Mouse (Mus musculus): ENCODE measurements around the gene 4931409K22Rik. TPM values are rescaled to one million over a fixed set of nuclear protein-coding genes. Genes with fewer than 3 reads are reported as not detected.
A peak's percentile ranks its signal among the peaks of the same experiment; 100 is the strongest.

The 4931409K22Rik gene
- total RNA-seq (2017): not detected in 2 replicates

DNA sequence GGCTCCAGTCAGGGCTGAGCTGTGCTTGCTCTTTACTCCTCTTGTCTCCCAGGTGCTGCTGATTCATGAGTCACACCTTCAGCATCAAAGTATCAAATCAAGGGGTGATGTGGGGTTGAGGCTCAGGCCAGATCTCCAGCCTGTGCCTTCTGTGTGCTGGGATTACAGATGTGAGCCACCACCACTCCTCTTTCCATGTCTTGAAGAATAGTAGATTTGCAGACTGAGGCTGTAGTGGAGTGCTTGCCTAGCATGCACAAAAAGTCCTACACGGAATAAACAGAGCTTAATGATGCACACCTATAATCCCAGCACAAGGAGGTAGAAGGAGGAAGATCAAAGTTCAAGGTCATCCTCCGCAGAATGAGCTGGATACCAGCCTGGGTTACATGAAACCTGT, at the start of gene 4931409K22Rik:
Gene 4931409K22Rik, minus strand, starts transcription at position 101 of the 400 bp plus-strand sequence.
- ATAC-seq (ENCODE audit: extremely low read depth, insufficient number of reproducible peaks, low FRiP score, poor library complexity, severe bottlenecking): no peak

DNA sequence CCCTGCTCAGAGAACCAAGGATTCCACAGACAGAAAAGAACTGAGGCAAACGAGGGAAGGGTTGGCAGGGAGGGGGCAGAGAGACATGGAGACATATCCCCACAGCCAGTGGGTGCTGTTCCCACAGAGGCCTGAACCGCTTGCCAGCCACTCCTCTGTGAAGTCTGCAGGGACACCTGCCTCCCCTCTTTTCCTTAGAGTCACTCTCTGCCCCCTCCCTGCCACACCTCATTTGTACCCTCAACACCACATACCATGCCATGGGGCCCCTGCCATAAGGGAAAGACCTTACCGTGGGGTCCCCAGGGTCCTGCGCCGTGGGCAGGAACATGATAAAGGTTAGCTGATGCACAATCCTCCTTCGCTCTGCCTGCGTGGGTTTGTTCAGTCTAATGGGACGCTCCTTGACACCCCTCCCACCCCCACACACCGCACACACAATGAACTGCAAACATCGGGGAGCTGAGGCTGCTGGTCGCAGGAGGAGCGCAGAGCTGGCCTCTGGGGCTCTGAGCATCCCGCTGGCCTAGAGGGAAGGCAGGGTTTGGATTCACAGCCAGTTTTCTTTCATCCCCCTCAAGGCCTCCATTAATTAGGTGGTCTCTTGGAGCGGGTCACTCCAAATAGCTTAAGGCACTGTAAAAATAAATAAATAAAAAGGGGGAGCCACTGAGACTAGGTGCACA, 49.5 kb upstream of the 4931409K22Rik start:
- ATAC-seq (ENCODE audit: extremely low read depth, insufficient number of reproducible peaks, low FRiP score, poor library complexity, severe bottlenecking): no peak

DNA sequence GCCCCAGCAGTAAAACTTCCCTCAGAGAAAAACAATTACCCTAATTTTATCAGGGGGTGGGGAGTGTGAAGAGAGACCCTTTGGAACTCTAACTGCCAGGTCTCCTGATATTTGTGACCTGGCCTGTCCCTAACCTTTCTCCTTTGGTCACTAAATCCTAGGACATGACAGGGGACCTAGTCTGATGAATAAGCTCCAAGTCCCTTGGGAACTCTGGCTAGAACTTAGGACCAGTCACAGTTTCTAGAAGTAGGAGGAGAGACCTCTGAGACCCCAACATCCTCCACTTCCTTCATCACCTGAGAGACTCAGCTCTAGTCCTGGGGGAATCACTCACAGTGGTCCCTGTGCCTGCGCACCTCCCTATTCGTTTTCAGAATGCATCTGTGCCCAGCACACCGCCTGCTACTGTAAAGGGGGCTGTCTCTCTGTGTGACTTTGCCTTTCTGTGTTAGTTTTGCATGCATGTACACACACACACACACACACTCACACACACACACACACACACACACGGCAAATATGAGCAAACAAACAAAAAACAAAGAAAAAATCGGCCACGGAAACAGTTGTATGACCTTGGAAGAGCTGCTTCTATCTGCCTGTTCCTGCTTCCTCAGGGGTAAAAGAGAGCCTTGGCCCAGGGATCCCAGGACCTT, 48.8 kb upstream of the 4931409K22Rik start:
- ATAC-seq (ENCODE audit: extremely low read depth, insufficient number of reproducible peaks, low FRiP score, poor library complexity, severe bottlenecking): no peak

DNA sequence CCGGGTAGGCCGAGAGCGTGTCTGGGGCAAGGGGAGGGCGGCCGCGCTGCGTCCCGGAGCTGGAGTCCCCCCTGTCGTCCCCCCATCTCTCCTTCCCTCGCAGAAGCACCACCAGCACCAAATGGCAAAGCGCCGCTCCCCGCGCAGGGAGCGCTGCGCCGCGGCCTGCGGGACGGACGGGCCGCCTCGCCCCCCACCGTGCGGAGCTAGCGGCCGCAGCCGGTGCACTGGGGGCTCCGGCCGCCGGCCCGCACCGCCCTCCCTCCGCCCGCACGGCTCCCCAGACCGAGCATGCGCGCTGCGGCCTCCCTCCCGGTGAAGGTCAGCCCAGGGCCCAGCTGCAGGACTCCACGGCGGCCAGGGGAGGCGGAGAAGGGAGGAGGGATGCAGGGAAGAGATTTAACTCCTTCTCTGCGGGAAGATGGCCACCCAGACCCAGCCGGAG, 48.1 kb upstream of the 4931409K22Rik start:
- ATAC-seq (ENCODE audit: extremely low read depth, insufficient number of reproducible peaks, low FRiP score, poor library complexity, severe bottlenecking): no peak

DNA sequence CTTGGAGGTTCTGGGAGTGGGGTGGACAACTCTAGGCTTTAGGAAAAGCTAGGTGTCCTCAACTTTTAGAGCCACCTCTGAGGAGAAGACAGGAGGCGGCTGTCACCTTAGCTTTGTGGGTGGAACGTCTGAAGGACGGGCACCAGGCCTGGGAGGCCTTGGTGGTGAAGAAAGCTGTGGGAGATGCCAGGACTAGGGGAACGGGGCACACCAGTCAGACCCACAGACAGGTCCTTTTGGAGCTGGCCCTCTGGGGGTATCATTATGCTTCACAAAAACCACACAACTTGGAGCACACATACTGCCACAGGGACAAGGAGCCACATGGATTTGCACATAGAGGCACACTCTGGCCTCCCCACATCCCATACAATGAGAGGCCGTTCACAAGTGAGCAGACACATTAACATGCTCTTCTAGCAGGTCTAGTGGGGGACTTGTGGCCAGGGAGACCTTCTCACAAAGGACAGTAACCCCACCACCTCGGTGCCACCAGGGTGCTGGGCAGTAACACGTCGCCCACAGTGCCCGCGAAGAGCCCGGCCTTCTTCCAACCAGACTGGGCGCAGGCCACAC, 47.6 kb upstream of the 4931409K22Rik start:
- no peak for ATAC-seq (ENCODE audit: extremely low read depth, insufficient number of reproducible peaks, low FRiP score, poor library complexity, severe bottlenecking)

DNA sequence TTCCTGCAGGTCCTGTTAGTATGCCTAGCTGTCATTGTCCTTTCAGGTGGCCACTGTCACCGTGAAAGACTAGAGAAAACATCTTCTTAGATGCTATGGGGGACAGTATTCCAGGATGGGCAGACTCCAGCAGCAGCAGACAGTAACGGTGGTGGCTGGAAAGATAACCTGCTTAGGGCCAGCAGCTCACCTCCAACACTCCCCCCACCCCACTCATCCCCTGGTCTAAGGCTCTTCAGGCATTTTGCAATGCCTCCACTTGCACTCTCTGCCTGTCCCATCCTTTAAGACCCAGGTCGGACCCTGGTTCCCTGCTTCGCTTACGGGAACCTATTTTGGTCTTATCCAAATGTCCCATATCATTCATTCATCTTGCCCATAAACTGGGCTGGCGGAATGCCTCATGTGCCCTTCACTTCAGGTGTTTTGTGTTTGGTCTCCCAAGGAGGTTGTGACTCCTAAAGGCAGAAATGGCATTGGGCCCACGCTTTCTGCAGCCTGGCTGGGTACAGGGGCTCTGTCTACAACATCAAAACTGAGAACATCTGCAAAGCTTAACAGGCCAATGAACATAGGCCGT, 46.9 kb upstream of the 4931409K22Rik start:
- ATAC-seq (ENCODE audit: extremely low read depth, insufficient number of reproducible peaks, low FRiP score, poor library complexity, severe bottlenecking): no peak

DNA sequence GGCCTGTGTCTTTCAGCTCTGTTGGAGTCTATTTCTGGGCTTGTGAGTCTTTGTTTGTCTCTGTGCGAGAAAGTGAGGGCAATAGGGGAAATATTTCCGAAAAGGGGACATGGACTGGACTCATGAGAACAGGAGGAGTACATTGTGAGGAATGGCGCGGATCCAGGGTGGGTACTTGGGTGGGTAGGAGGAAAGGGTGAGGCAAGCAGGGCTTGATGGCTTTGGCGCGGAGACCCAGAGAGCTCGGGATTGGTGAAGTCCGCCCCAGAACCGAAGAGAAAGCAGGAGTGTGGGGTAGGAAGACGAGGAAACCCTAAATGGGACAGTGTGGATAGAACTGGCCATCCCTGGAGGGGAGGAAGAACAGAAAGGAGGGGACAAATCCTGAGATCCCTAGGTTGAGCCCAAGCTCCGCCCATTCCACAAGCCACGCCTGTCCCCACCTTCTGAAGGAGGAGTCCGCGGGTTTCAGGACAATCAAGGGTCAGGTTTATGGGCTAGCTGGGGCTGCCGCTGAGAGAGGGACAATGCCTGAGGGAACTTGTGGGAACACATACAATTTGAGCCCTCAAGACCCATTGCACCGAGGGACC, 46.2 kb upstream of the 4931409K22Rik start:
- no peak for ATAC-seq (ENCODE audit: extremely low read depth, insufficient number of reproducible peaks, low FRiP score, poor library complexity, severe bottlenecking)

DNA sequence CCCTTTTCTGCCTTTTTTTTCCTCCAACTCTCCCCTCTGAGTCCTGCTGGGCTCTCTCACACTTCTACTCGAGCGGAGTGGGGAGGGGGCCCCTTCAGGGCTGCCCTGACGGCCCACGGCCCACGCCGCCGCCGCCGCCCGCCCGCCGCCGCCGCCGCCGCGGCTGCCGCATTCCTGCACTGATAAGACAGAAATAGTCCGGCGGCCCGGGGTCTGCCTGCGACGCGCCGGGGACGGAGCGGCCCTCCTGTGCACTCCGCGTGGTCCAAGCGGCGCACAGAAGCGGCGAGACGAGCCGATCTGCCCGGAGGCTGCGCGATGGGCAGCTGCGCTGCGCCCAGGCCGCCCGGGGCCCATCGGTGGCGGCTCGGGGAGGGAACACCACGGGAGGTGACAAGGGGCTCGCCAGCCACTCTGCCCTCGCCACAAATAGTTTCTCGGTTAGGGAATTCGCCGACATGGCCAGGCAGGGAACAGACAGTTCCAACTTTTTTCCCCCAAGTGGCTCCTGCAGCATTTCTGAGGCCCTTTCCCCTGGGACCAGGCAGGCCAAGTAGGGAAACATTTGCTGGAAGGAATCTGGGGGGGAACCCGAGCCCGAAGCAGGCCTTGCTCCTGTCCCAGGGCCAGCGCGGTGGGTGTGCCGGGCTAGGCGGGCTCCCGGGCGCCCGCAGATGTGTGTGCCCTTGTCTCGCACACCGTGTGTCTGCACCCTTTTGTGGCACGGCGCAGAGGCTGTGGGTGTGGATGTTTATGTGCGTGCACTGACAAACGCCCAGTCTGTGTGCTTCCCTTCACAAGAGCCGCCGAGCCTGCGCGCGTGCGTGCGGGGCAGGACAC, 45.5 kb upstream of the 4931409K22Rik start:
- ATAC-seq (ENCODE audit: extremely low read depth, insufficient number of reproducible peaks, low FRiP score, poor library complexity, severe bottlenecking): no peak

DNA sequence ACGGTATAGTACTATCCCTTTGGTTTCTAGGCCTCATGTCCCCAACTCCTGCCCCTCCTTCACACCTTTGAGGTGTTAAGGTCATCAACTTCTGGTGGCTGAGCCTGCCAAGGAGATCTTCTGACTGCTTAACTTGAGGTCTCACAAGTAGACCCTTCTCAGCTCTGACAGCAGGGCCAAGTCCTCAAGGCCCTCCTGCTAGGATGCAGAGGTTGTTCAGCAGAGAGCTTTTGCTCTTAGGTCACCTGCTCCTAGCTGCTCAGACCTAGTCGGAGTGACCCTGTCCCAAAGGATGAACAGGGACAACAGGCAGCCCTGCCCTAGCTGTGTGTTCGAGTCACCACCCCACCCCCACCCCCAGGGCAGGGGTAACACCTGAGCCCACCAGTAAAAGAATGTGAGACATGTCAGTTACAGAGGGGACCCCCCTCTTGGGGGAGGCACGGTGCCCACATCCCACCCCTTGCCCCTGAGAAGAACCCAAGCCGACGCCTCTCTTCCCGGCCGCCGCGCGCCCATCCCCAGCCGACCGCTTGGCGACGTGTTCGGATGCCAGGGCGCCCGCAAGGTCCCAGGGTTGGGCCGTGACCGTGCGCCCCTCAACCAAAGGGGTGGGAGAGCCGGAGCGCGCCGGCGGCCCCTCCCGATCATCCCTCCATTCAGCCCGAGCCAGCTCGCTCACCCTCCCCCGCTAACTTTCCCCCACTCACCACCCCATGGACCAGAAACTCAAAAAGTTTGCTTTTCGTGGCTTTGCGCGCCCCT, 44.6 kb upstream of the 4931409K22Rik start:
- no peak for ATAC-seq (ENCODE audit: extremely low read depth, insufficient number of reproducible peaks, low FRiP score, poor library complexity, severe bottlenecking)

DNA sequence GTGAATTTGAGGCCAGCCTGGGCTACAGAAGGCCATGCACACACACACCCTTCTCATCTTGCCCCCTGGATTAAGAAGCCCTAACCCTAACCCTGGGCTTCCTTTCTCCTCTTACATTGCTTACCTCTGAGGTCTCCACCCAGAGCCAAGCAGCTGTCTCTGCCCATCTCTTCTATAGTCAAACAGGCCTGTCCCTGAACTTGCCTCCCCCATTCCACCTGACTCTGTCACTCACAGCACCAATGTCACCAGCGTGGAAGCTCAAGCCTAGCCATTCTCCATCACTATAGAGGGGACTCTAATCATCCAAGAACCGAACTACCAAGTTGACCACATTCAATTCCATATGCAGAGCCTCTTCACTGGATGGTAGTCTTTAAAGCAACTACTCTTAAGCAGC, 43.6 kb upstream of the 4931409K22Rik start:
- ATAC-seq (ENCODE audit: extremely low read depth, insufficient number of reproducible peaks, low FRiP score, poor library complexity, severe bottlenecking): no peak

DNA sequence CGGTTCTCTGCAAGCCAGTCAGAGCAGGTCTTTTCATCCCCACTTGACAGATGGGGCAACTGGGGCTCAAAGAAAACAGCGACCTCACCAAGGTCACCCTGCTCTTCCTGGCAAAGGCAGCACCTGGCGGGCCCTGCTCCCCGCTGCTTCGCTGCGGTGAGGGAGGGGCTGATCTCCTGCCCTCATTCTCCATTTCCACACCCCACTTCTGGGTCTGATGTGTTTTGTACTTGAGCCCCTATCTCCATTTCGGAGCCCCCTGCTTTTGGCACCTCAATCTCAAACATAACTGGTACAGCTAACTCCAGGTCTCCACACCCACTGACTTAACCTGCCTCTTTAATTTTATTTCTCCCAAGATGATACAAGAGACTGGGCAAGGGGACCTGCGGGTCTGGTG, 42.5 kb upstream of the 4931409K22Rik start:
- ATAC-seq (ENCODE audit: extremely low read depth, insufficient number of reproducible peaks, low FRiP score, poor library complexity, severe bottlenecking): no peak

DNA sequence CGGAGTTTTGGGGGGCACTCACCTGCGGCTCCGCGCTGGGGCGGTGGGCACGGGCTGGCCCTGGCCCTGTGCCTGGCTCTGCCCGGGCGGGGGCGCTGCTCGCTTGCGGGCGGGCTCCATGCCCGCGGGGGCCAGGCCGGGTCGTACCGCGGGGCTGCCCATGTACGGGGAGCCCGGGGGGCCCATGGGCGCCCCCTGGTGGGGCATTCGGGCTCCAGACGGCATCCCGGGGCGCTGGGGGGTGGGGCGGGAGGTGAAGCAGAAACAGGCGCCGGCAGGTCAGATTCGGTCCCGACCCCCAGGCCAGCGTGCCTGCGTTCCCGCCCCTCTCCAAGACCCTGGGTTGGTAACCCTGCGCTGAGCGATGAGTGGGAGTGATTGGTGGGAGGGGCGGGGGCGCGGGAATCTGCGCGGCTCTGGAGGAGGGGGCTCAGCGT, 42.0 kb upstream of the 4931409K22Rik start:
- no peak for ATAC-seq (ENCODE audit: extremely low read depth, insufficient number of reproducible peaks, low FRiP score, poor library complexity, severe bottlenecking)

DNA sequence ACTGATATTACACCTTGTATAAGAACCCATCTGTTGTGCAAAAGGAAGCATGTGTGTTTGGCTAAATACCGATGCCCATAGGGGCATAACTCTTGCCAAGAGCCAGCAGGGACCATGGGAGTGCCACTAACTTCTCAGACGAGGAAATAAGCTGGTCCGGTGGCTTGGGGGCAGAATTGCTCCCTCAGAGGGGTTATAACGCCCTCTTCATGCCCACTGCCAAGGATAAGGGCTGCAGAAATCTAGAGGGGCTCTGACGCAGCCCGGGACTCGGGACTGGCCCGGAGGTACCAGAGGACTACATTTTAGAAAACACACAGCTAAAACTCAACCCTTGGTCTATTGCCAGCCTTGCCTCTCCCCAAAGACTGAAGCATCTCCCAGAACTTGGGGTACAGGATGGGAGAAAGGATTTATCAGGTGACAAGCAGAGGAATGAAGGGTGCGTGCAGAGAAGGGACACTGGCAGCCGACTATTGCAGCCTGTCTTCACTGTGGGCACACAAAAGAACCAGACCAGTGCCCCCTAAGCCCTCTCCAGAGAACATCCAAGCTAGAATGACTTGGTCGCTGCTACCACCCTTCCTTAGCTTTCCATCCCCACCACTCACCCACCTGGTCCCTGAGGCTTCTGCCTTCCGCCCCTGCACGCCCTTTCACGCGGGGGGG, 41.4 kb upstream of the 4931409K22Rik start:
- ATAC-seq (ENCODE audit: extremely low read depth, insufficient number of reproducible peaks, low FRiP score, poor library complexity, severe bottlenecking): no peak

DNA sequence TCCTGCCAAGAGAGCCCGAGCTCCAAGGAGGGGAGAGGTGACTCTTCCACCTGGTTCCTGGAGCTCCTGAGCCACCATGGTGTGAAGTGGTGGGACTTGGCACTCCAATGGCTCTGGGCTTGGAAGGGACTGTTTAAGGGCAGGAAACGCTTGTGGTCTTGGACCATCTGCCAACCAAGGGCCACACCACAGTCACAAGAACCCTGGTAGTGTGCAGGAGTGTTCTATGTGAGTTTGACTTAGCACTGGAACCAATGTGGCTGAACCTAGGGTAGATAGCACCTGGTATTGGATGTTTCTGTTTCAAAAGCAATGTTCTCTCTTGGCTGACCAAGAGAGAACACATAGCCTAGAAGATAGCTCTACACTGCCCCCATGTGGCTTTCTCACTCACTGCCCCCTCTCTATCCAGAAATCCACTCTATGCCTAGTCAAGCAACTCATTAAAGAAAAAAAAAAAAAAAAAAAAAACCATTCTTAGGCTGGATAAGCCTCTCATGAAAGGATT, 40.7 kb upstream of the 4931409K22Rik start:
- peak; percentile 72 for ATAC-seq (ENCODE audit: extremely low read depth, insufficient number of reproducible peaks, low FRiP score, poor library complexity, severe bottlenecking)

DNA sequence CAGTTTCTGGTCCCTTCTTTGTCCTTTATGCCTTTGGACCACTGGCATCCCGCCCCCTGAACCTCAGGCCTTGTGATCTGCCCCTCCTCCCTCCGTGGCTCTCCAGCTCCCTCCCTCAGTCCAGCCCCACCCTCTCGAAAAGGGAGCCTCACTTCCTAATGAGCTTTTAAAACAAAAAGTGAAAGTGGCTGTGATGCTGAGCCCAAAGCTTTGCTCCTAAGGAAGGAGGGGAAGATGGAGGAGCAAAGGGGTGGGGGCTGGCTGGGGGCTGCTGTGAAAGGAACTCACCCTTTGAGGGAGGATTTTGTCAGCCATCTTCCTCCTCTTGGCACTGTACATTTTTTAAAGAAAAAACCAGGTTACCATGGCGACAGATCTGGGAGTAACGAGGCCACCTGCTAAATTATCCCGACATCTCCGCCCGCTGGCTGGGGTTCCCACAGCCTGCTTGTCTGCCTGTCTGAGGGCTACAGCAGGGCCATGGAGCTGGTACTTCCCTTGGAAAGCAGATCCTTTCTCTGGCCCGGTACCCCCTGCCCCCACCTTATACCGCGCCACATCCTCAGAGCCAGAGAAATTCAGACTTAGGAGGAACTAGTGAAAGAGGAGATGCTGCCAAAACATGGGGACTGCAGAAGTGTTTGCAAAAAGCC, 40.0 kb upstream of the 4931409K22Rik start:
- ATAC-seq (ENCODE audit: extremely low read depth, insufficient number of reproducible peaks, low FRiP score, poor library complexity, severe bottlenecking): peak; percentile 34; the same call in 1 of the 2 replicates

DNA sequence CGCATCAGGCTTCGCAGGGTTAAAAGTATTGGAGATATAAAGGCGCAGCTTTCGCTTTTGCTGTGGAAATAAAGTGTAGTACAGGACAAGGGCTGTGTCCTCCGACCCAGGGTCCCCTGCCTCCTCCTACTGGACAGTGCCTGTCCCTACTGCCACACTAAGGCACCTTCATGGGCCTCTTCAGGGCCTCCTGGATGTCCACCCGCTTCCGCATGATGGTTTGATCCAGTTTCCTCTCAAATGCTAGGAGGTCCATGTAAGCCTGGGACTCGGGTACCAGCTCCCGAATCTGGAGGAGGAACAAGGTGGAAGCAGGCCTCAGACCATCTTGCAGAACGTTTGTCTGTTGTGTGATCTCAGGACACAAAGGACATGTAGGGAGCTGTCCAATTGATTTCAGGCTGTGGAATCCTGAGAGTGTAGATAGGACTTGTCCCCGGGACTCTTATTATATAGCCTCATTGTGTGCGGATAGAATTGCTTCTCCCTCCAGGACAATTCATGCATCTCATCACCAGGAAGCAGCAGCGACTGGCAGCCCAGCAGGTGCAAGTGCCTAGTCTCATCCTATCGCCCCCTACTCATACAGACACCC, 39.3 kb upstream of the 4931409K22Rik start:
- ATAC-seq (ENCODE audit: extremely low read depth, insufficient number of reproducible peaks, low FRiP score, poor library complexity, severe bottlenecking): no peak
